Mouse (Mus musculus) bone marrow, adult 2 months (tissue): ENCODE results near the gene Syt15. TPM values are rescaled to one million over a fixed set of nuclear protein-coding genes. Genes with fewer than 3 reads are reported as not detected.

ENCODE experiments used
- H3K27ac ChIP-seq: fragments of 200-500 bp; 2 replicates; pipeline ENCODE4 v1.5.1; 2012; ENCODE audit warnings: low read depth, mild to moderate bottlenecking, control low read depth, inconsistent platforms, low read length; ENCODE audit not compliant: control insufficient read depth, poor library complexity, insufficient read depth
- H3K4me1 ChIP-seq: fragments of 200-500 bp; 2 replicates; pipeline ENCODE4 v1.6.1; 2011; ENCODE audit warnings: low read length; ENCODE audit not compliant: control insufficient read depth, insufficient read depth
- H3K4me3 ChIP-seq: fragments of 200-500 bp; replicated peaks from 2 replicates; pipeline ENCODE3; 2011; ENCODE audit warnings: mild to moderate bottlenecking, low read depth, low read length, control low read depth; ENCODE audit not compliant: control insufficient read depth
- CTCF ChIP-seq: fragments of 200-500 bp; IDR thresholded peaks from 2 replicates; pipeline ENCODE4 v1.5.1; 2011; ENCODE audit warnings: low read length, control low read depth; ENCODE audit not compliant: control insufficient read depth, insufficient read depth
- POLR2A ChIP-seq: fragments of 200-500 bp; IDR thresholded peaks from 2 replicates; pipeline ENCODE4 v1.6.1; 2011; ENCODE audit warnings: low read depth, mild to moderate bottlenecking, control low read depth, low read length, borderline replicate concordance; ENCODE audit not compliant: control insufficient read depth
- WGBS: fragments of 180-500 bp; shearing (Covaris S2); methylation state at CpG from one replicate; pipeline ENCODE4 v1.1.7; 2018; 5-methylcytosine and 5-hydroxymethylcytosine counted together
- polyA plus RNA-seq: library from polyadenylated mRNA; stranded (reverse); fragments of >200 nt; gene quantifications from 2 replicates; pipeline ENCODE4 v1.2.4, GENCODE M21; 2011; ENCODE audit warnings: low replicate concordance; ENCODE audit not compliant: missing spikeins, insufficient read depth, insufficient read length

The Syt15 gene
- polyA plus RNA-seq, 1 experiment: 0.55 TPM

- Histone ChIP-seq H3K27ac (no peak overlapping the region), H3K4me3 (no peak overlapping the region), H3K4me1 (no peaks in the 10 kb centered on the region)
- 82% methylated on average over 9 of the region's 9 CpGs for WGBS
- TF ChIP-seq POLR2A (no peak), CTCF (no peak)
Observed at GRCm38 (mm10) chr14:34268046-34268445, 48.7 kb downstream of the Syt15 start.

- Histone ChIP-seq H3K4me1 (no peaks in the 10 kb centered on the region), H3K27ac (no peak overlapping the region), H3K4me3 (no peak overlapping the region)
- 58% methylated on average over 2 of the region's 2 CpGs for WGBS
- no peak for TF ChIP-seq CTCF
- TF ChIP-seq POLR2A: no peak
Observed at GRCm38 (mm10) chr14:34273280-34273679, 53.9 kb downstream of the Syt15 start.

GRCm38 (mm10) chr14:34274141-34274540 lies 54.7 kb downstream of the Syt15 start:
- 91% methylated on average over 3 of the region's 3 CpGs for WGBS
- Histone ChIP-seq H3K27ac (no peak overlapping the region), H3K4me1 (no peaks in the 10 kb centered on the region), H3K4me3 (no peak overlapping the region)
- TF ChIP-seq CTCF (no peak), POLR2A (no peak)

GRCm38 (mm10) chr14:34275225-34275624 lies 55.8 kb downstream of the Syt15 start:
- Histone ChIP-seq H3K27ac (no peak overlapping the region), H3K4me3 (no peak overlapping the region), H3K4me1 (no peaks in the 10 kb centered on the region)
- 80% methylated on average over 4 of the region's 4 CpGs for WGBS
- TF ChIP-seq CTCF (no peak), POLR2A (no peak)

- Histone ChIP-seq H3K27ac (no peak overlapping the region), H3K4me1 (no peaks in the 10 kb centered on the region), H3K4me3 (no peak overlapping the region)
- TF ChIP-seq POLR2A (no peak), CTCF (no peak)
- 61% methylated on average over 4 of the region's 4 CpGs for WGBS
Observed at GRCm38 (mm10) chr14:34279726-34280125, 60.3 kb downstream of the Syt15 start.

Other genes starting within 250 kb of the Syt15 start
- gene Zfp488, start 240.8 kb upstream of the Syt15 start, polyA plus RNA-seq: not detected in 2 replicates
- gene Gm30083, start 204.4 kb upstream of the Syt15 start, polyA plus RNA-seq: not detected in 2 replicates
- not detected in 2 replicates for gene Gm5460, start 202.8 kb upstream of the Syt15 start, polyA plus RNA-seq
- not detected in 2 replicates for gene Antxrl, start 166.9 kb upstream of the Syt15 start, polyA plus RNA-seq
- 2.0 TPM in 1 of 2 replicates, not detected in the other for gene Anxa8, start 133.6 kb upstream of the Syt15 start, polyA plus RNA-seq
- not detected in 2 replicates for gene A630023A22Rik, start 116.8 kb upstream of the Syt15 start, polyA plus RNA-seq
- not detected in 2 replicates for gene Npy4r, start 67.1 kb upstream of the Syt15 start, polyA plus RNA-seq
- not detected in 2 replicates for gene Gprin2, start 17.9 kb upstream of the Syt15 start, polyA plus RNA-seq
- gene Shld2, start 90.9 kb downstream of the Syt15 start, polyA plus RNA-seq: 0.45 and 1.5 TPM in 2 replicates
- 9.9 and 41.8 TPM in 2 replicates for gene Glud1, start 91.1 kb downstream of the Syt15 start, polyA plus RNA-seq
- gene Fam25c, start 135.8 kb downstream of the Syt15 start, polyA plus RNA-seq: not detected in 2 replicates
- gene Sncg, start 155.2 kb downstream of the Syt15 start, polyA plus RNA-seq: not detected in 2 replicates
- 3.0 TPM in 2 replicates for gene Mmrn2, start 155.9 kb downstream of the Syt15 start, polyA plus RNA-seq